Comparison of ENCODE assay signal across 8 mouse cellular contexts in genomic region chr4:59199341-59199740, GRCm38 (mm10). TPM values are rescaled to one million over a fixed set of nuclear protein-coding genes. Genes with fewer than 3 reads are reported as not detected.
A peak's percentile ranks its signal among the peaks of the same experiment; 100 is the strongest.
DNase-seq lines count a peak whose midpoint lies in the region; ATAC-seq lines count a peak whose summit lies in the region.

No protein-coding gene starts in this region.

- no peaks in the 10 kb centered on the region for H3K27me3 ChIP-seq in forebrain, embryonic 14.5 days (replicated peaks; ENCODE audit: control insufficient read depth, insufficient read depth, low read length)

- 28% methylated on average over 8 of the region's 8 CpGs for WGBS in forebrain, embryonic 14.5 days

- no peaks in the 10 kb centered on the region for H3K9me3 ChIP-seq in forebrain, embryonic 14.5 days (replicated peaks; ENCODE audit: control insufficient read depth, low read length)

- no peak overlapping the region for H3K4me3 ChIP-seq in forebrain, embryonic 14.5 days (ENCODE audit: low read depth, low read length)

- intact Hi-C loops in heart, postnatal 14 days (cut with DNase I) = no loop called here

- DNase-seq in cerebellum, adult 11 months = peak; percentile 25
- peak; percentile 41 for DNase-seq in adrenal gland, adult 8-10 months
- DNase-seq in forebrain, embryonic 14.5 days (ENCODE audit: low spot score) = peak; percentile 72
- DNase-seq in heart, postnatal 14 days = peak; percentile 53 to 64
- DNase-seq in kidney, postnatal 36 days = peak; percentile 42 to 74
- peak; percentile 61 for DNase-seq in lung, postnatal 25 days (ENCODE audit: low spot score)
- peak; percentile 51 for DNase-seq in right cerebral cortex, postnatal 14 days

- no peak; the same call in 1 of the 2 replicates for ATAC-seq in cerebellum, adult (ENCODE audit: insufficient number of reproducible peaks, low FRiP score, low TSS enrichment)
- peak; percentile 89 for ATAC-seq in forebrain, embryonic 14.5 days

- H3K9ac ChIP-seq in forebrain, embryonic 14.5 days (ENCODE audit: low read length) = no peak overlapping the region

- H3K36me3 ChIP-seq in forebrain, embryonic 14.5 days (ENCODE audit: control insufficient read depth, insufficient read depth, low read length) = no peaks in the 10 kb centered on the region

- peaks cover 10% of the 10 kb centered on the region for H3K4me1 ChIP-seq in forebrain, embryonic 14.5 days (ENCODE audit: control insufficient read depth, insufficient read depth, low read length)

- no peak overlapping the region for H3K4me2 ChIP-seq in forebrain, embryonic 14.5 days (ENCODE audit: low read length)

- 0 out of 2 replicates have a peak overlapping the region, but pooled peaks have one; percentile 3 for H3K27ac ChIP-seq in forebrain, embryonic 14.5 days (ENCODE audit: low read depth, low read length)

RNA-seq across cellular contexts. Expression of gene Ugcg, which starts 10.3 kb away (rescaled TPM):
- 10 to 100 TPM; 34.6 to 58.9 (median 48.2) TPM for total RNA-seq in adrenal gland, adult 8-10 months (2022)
- polyA plus RNA-seq in forebrain, embryonic 14.5 days (2014; fragmentation: Nextera tagmentation; extraction: Ambion mirVana) = 18.6 and 19.4 TPM in 2 replicates
- 10 to 100 TPM; 18.3 to 18.6 TPM for total RNA-seq in heart, postnatal 14 days (2021)
